ENCODE assay signal across 9 mouse cellular contexts in genomic region chr5:75043011-75043445, GRCm38 (mm10). TPM values are rescaled to one million over a fixed set of nuclear protein-coding genes. Genes with fewer than 3 reads are reported as not detected.
DNase-seq lines count a peak whose midpoint lies in the region; ATAC-seq and TF ChIP-seq lines count a peak whose summit lies in the region.
"Had no signal": no experiment of that assay in that cellular context is flagged by ENCODE, and none has a peak within 500 bp of the region (broad histone marks: within the 10 kb centered on the region; RNA-seq: fewer than 3 reads in every experiment).

No protein-coding gene starts in this region.

- no peak for TF ChIP-seq CTCF in cerebellum, adult 2 months (IDR thresholded peaks at IDR 0.05; ENCODE audit: borderline replicate concordance, insufficient read depth, low read depth, low read length)
- no peak for TF ChIP-seq CTCF in C2C12 (IDR thresholded peaks at IDR 0.05; ENCODE audit: control insufficient read depth, insufficient read depth, insufficient read length)

- no peak for ATAC-seq in forebrain, embryonic 11.5 days (replicated peaks; ENCODE audit: low FRiP score)
- ATAC-seq in limb, embryonic 12.5 days (ENCODE audit: insufficient number of reproducible peaks, insufficient read depth, low FRiP score, low TSS enrichment, low read depth) = no peak
- no peak for ATAC-seq in neural tube, embryonic 14.5 days (ENCODE audit: low read depth)

- H3K4me3 ChIP-seq in cerebellum, adult 2 months (replicated peaks; ENCODE audit: insufficient read depth, low read depth, low read length) = peak overlapping the region; percentile 96
- H3K4me3 ChIP-seq in C2C12 (ENCODE audit: insufficient read depth, poor library complexity, severe bottlenecking) = peak overlapping the region; percentile 89
- peak overlapping the region; percentile 66 for H3K4me3 ChIP-seq in forebrain, embryonic 11.5 days (ENCODE audit: low read depth, low read length)
- peak overlapping the region; percentile 99 for H3K4me3 ChIP-seq in limb, embryonic 12.5 days (replicated peaks)
- H3K4me3 ChIP-seq in neural tube, embryonic 14.5 days (ENCODE audit: low read depth, low read length) = peak overlapping the region; percentile 93

- peak overlapping the region; percentile 83 for H3K4me2 ChIP-seq in forebrain, embryonic 11.5 days (ENCODE audit: low read depth, low read length, severe bottlenecking)
- H3K4me2 ChIP-seq in limb, embryonic 12.5 days = peak overlapping the region; percentile 89
- H3K4me2 ChIP-seq in neural tube, embryonic 14.5 days (ENCODE audit: low read depth, low read length) = peak overlapping the region; percentile 89

- peaks cover 49% of the 10 kb centered on the region for H3K79me3 ChIP-seq in C2C12 (ENCODE audit: low read depth)

- peak overlapping the region; percentile 33 for H3ac ChIP-seq in C2C12 (ENCODE audit: control insufficient read depth, insufficient read length, low read depth)

- H3K79me2 ChIP-seq in C2C12 (ENCODE audit: control insufficient read depth, insufficient read depth) = peaks cover 62% of the 10 kb centered on the region

- peaks cover 8% of the 10 kb centered on the region for H3K36me3 ChIP-seq in C2C12 (ENCODE audit: control insufficient read depth, insufficient read depth)
- no peaks in the 10 kb centered on the region; the same call in 1 of the 2 replicates for H3K36me3 ChIP-seq in forebrain, embryonic 11.5 days (ENCODE audit: control insufficient read depth, insufficient read depth, low read length)
- H3K36me3 ChIP-seq in limb, embryonic 12.5 days = 0 out of 2 replicates have a peak, but pooled peaks cover 10% of the 10 kb centered on the region
- H3K36me3 ChIP-seq in neural tube, embryonic 14.5 days (ENCODE audit: control insufficient read depth, insufficient read depth, low read length) = no peaks in the 10 kb centered on the region

- H3K27ac ChIP-seq in cerebellum, adult 2 months (ENCODE audit: insufficient read depth, low read length) = no peak overlapping the region
- H3K27ac ChIP-seq in forebrain, embryonic 11.5 days (ENCODE audit: low read depth, low read length) = no peak overlapping the region
- no peak overlapping the region for H3K27ac ChIP-seq in limb, embryonic 12.5 days
- H3K27ac ChIP-seq in neural tube, embryonic 14.5 days (ENCODE audit: low read depth, low read length) = no peak overlapping the region

- H3K27me3 ChIP-seq in cerebellum, adult 2 months (ENCODE audit: control insufficient read depth, insufficient read depth, low read length) = no peaks in the 10 kb centered on the region
- H3K27me3 ChIP-seq in C2C12 (ENCODE audit: control insufficient read depth, insufficient read depth, insufficient read length) = no peaks in the 10 kb centered on the region
- no peaks in the 10 kb centered on the region for H3K27me3 ChIP-seq in forebrain, embryonic 11.5 days (ENCODE audit: control insufficient read depth, insufficient read depth, low read length)
- no peaks in the 10 kb centered on the region for H3K27me3 ChIP-seq in limb, embryonic 12.5 days
- H3K27me3 ChIP-seq in neural tube, embryonic 14.5 days (ENCODE audit: control insufficient read depth, insufficient read depth, low read length) = 0 out of 2 replicates have a peak, but pooled peaks cover 4% of the 10 kb centered on the region

- TF ChIP-seq POLR2A in cerebellum, adult 2 months (IDR thresholded peaks at IDR 0.05; ENCODE audit: borderline replicate concordance, insufficient read depth, low read length) = no peak

- peak overlapping the region; percentile 85; the same call in 1 of the 2 replicates for H3K9ac ChIP-seq in forebrain, embryonic 11.5 days (ENCODE audit: low read length)
- peak overlapping the region; percentile 98 for H3K9ac ChIP-seq in limb, embryonic 12.5 days (replicated peaks)
- H3K9ac ChIP-seq in neural tube, embryonic 14.5 days (replicated peaks; ENCODE audit: low read depth, low read length) = 0 out of 2 replicates have a peak overlapping the region, but pooled peaks have one; percentile 32

- peaks cover 7% of the 10 kb centered on the region for H3K4me1 ChIP-seq in cerebellum, adult 2 months (ENCODE audit: control insufficient read depth, insufficient read depth, low read length)
- H3K4me1 ChIP-seq in forebrain, embryonic 11.5 days (replicated peaks; ENCODE audit: control insufficient read depth, insufficient read depth, low read length) = peaks cover 5% of the 10 kb centered on the region; the same call in 1 of the 2 replicates
- peaks cover 14% of the 10 kb centered on the region for H3K4me1 ChIP-seq in limb, embryonic 12.5 days (replicated peaks)
- H3K4me1 ChIP-seq in neural tube, embryonic 14.5 days (ENCODE audit: control insufficient read depth, insufficient read depth, low read length) = peaks cover 13% of the 10 kb centered on the region

- DNase-seq in cerebellum, adult 2 months = no peak
- DNase-seq in cerebellum, adult 9-11 months = no peak
- DNase-seq in forebrain, embryonic 11.5 days (ENCODE audit: low spot score) = no peak
- no peak for DNase-seq in left cerebral cortex, adult 11 months (ENCODE audit: low spot score)
- no peak for DNase-seq in urinary bladder, postnatal 10 days (ENCODE audit: low spot score)

- 28% methylated on average over 9 of the region's 9 CpGs for WGBS in cerebellum, adult 2 months
- 61% methylated on average over 9 of the region's 9 CpGs for WGBS in forebrain, embryonic 11.5 days
- WGBS in limb, embryonic 12.5 days = 69% methylated on average over 9 of the region's 9 CpGs
- WGBS in neural tube, embryonic 14.5 days = 52% methylated on average over 9 of the region's 9 CpGs

- no peaks in the 10 kb centered on the region for H3K9me3 ChIP-seq in forebrain, embryonic 11.5 days (ENCODE audit: control insufficient read depth, low read length)
- H3K9me3 ChIP-seq in limb, embryonic 12.5 days = no peaks in the 10 kb centered on the region
- no peaks in the 10 kb centered on the region for H3K9me3 ChIP-seq in neural tube, embryonic 14.5 days (ENCODE audit: control insufficient read depth, low read length)

TF ChIP-seq in C2C12, 6 proteins besides CTCF, POLR2A, EP300 and RAD21:
- TF ChIP-seq USF1 (IDR thresholded peaks at IDR 0.05; ENCODE audit: low read depth) (no peak), MYOG (IDR thresholded peaks at IDR 0.05; ENCODE audit: control insufficient read depth, extremely low read depth, insufficient read length) (no peak), FOSL1 (IDR thresholded peaks at IDR 0.05; ENCODE audit: insufficient read depth, low read length, poor library complexity, severe bottlenecking) (no peak), MAX (IDR thresholded peaks at IDR 0.05) (no peak), MYOD1 (IDR thresholded peaks at IDR 0.05; ENCODE audit: control insufficient read depth, insufficient read length, low read depth) (no peak), CEBPB (IDR thresholded peaks at IDR 0.05; ENCODE audit: low read depth) (no peak)
TF ChIP-seq in C2C12: peak in this region for 0.

RNA-seq across cellular contexts. Expression of gene Chic2, which starts 1.5 kb away (rescaled TPM):
- 16.5 and 16.6 TPM in 2 replicates for polyA plus RNA-seq in cerebellum, adult 2 months (2012; rRNA removed)
- 22.0 TPM for polyA plus RNA-seq in C2C12 (2012; fragmentation: generic; extraction: Trizol)
- 42.3 and 53.9 TPM in 2 replicates for polyA plus RNA-seq in forebrain, embryonic 11.5 days (2014; fragmentation: Nextera tagmentation; extraction: Ambion mirVana)
- 55.0 and 56.8 TPM in 2 replicates for polyA plus RNA-seq in limb, embryonic 12.5 days (2016; fragmentation: Nextera tagmentation; extraction: Ambion mirVana)
- 50.1 and 57.8 TPM in 2 replicates for polyA plus RNA-seq in neural tube, embryonic 14.5 days (2014; fragmentation: Nextera tagmentation; extraction: Ambion mirVana)

RNA-seq across cellular contexts. Expression of gene Gsx2, which starts 32.4 kb away (rescaled TPM):
- 0.10 TPM in 1 of 2 replicates, not detected in the other for polyA plus RNA-seq in cerebellum, adult 2 months (2012; rRNA removed)
- not detected for polyA plus RNA-seq in C2C12 (2012; fragmentation: generic; extraction: Trizol)
- polyA plus RNA-seq in forebrain, embryonic 11.5 days (2014; fragmentation: Nextera tagmentation; extraction: Ambion mirVana) = 20.1 and 23.1 TPM in 2 replicates
- not detected in 2 replicates for polyA plus RNA-seq in limb, embryonic 12.5 days (2016; fragmentation: Nextera tagmentation; extraction: Ambion mirVana)
- 0.17 and 0.21 TPM in 2 replicates for polyA plus RNA-seq in neural tube, embryonic 14.5 days (2014; fragmentation: Nextera tagmentation; extraction: Ambion mirVana)
- polyA plus RNA-seq: large intestine, adult 2 months had no signal

Comparison
In these comparisons a context has a peak if more than half of its experiments do, and no peak if none do; other contexts are left out.
1. H3K9ac ChIP-seq: peak in every context shown above with its lines; median percentile 98 in limb, embryonic 12.5 days; 85 in forebrain, embryonic 11.5 days; 32 in neural tube, embryonic 14.5 days.
2. RNA of gene Gsx2, which starts 32.4 kb away (polyA plus RNA-seq): 20.1 to 23.1 TPM in forebrain, embryonic 11.5 days; 0.17 to 0.21 TPM in neural tube, embryonic 14.5 days, 0.10 TPM in cerebellum, adult 2 months, not detected in C2C12 (single experiment) and not detected in limb, embryonic 12.5 days; every median in the first group is over 10 times any median in the second.
3. Peak in every context shown above with its lines, with median percentiles within 50 percentile points of each other: H3K4me3 ChIP-seq and H3K4me2 ChIP-seq.